Mouse (Mus musculus) MEL (cell line): Measurements from ENCODE around the gene Pard3. TPM values are rescaled to one million over a fixed set of nuclear protein-coding genes. Genes with fewer than 3 reads are reported as not detected.

Source experiments
- DNase-seq: peaks from one replicate; pipeline ENCODE4 v3.0.0; 2011; ENCODE audit warnings: low read depth, low spot score
- H3K27ac ChIP-seq: 2 replicates; pipeline ENCODE4 v1.5.1; 2012; ENCODE audit warnings: low read depth, mild to moderate bottlenecking, control low read depth, low read length, moderate library complexity; ENCODE audit not compliant: control insufficient read depth
- H3K27me3 ChIP-seq, 2 experiments: fragments of 150-350 bp in 1 of 2; sonication (generic) in 1 of 2; 2 replicates each; pipeline ENCODE4 v1.6.1; 2012; ENCODE audit warnings: low read length in 2 of 2, mild to moderate bottlenecking in 2 of 2, improper control_type of control experiment in 1 of 2, moderate library complexity in 1 of 2; ENCODE audit not compliant: insufficient read depth in 2 of 2, control insufficient read depth in 1 of 2
- H3K36me3 ChIP-seq, 2 experiments: 2 replicates each; pipeline ENCODE4 v1.6.1; 2012 to 2014; ENCODE audit warnings: low read length in 2 of 2, improper control_type of control experiment in 1 of 2, inconsistent platforms in 1 of 2, mild to moderate bottlenecking in 1 of 2; ENCODE audit not compliant: insufficient read depth in 2 of 2, control insufficient read depth in 1 of 2
- H3K4me1 ChIP-seq, 2 experiments: fragments of 150-350 bp in 1 of 2; sonication (generic) in 1 of 2; 2 replicates each; pipeline ENCODE4 v1.6.1; 2012; ENCODE audit warnings: low read length in 2 of 2, improper control_type of control experiment in 1 of 2, mild to moderate bottlenecking in 1 of 2; ENCODE audit not compliant: insufficient read depth in 2 of 2, control insufficient read depth in 1 of 2
- H3K4me3 ChIP-seq, 2 experiments: fragments of 150-350 bp in 1 of 2; sonication (generic) in 1 of 2; 2 replicates each; pipeline ENCODE4 v1.5.1; 2012; ENCODE audit warnings: low read depth in 2 of 2, low read length in 2 of 2, mild to moderate bottlenecking in 2 of 2, moderate library complexity in 2 of 2, control low read depth in 1 of 2, improper control_type of control experiment in 1 of 2; ENCODE audit not compliant: control insufficient read depth in 1 of 2, insufficient read depth in 1 of 2
- H3K79me2 ChIP-seq: 2 replicates; pipeline ENCODE4 v1.6.1; 2012; ENCODE audit warnings: mild to moderate bottlenecking, low read length, moderate library complexity; ENCODE audit not compliant: control insufficient read depth, poor library complexity, insufficient read depth
- H3K9ac ChIP-seq: 2 replicates; pipeline ENCODE4 v1.6.1; 2012; ENCODE audit warnings: low read depth, mild to moderate bottlenecking, control low read depth, low read length, moderate library complexity; ENCODE audit not compliant: control insufficient read depth, poor library complexity, severe bottlenecking
- H3K9me3 ChIP-seq: fragments of 150-350 bp; sonication (generic); replicated peaks from 2 replicates; pipeline ENCODE4 v1.6.1; 2012; ENCODE audit warnings: mild to moderate bottlenecking, low read length, improper control_type of control experiment, moderate library complexity; ENCODE audit not compliant: insufficient read depth
- BHLHE40 ChIP-seq: IDR thresholded peaks from 2 replicates; pipeline ENCODE4 v1.6.1; 2012; ENCODE audit warnings: low read depth, mild to moderate bottlenecking, inconsistent platforms, low read length, improper control_type of control experiment, borderline replicate concordance
- CHD1 ChIP-seq: IDR thresholded peaks from 2 replicates; pipeline ENCODE4 v1.6.1; 2012; ENCODE audit warnings: low read depth, mild to moderate bottlenecking, inconsistent platforms, low read length, improper control_type of control experiment
- CTCF ChIP-seq, 3 experiments: IDR thresholded peaks in 2 of 3; conservative IDR thresholded peaks in 1 of 3; 2 replicates each; pipeline ENCODE4 v1.5.1; 2011 to 2012; ENCODE audit warnings: low read length in 3 of 3, low read depth in 2 of 3, mild to moderate bottlenecking in 2 of 3, improper control_type of control experiment in 1 of 3, inconsistent platforms in 1 of 3, mixed read lengths in 1 of 3, moderate library complexity in 1 of 3; ENCODE audit not compliant: control insufficient read depth in 1 of 3, insufficient read depth in 1 of 3, poor library complexity in 1 of 3, severe bottlenecking in 1 of 3
- E2F4 ChIP-seq: IDR thresholded peaks from 2 replicates; pipeline ENCODE4 v1.6.1; 2011; ENCODE audit warnings: low read depth, low read length, improper control_type of control experiment, borderline replicate concordance
- GABPA ChIP-seq: IDR thresholded peaks from 2 replicates; pipeline ENCODE4 v1.6.1; 2012; ENCODE audit warnings: low read depth, mild to moderate bottlenecking, inconsistent platforms, low read length, improper control_type of control experiment, moderate library complexity
- GATA1 ChIP-seq: IDR thresholded peaks from 2 replicates; pipeline ENCODE4 v1.6.1; 2011; ENCODE audit warnings: low read depth, low read length, improper control_type of control experiment
- MAX ChIP-seq: IDR thresholded peaks from 2 replicates; pipeline ENCODE4 v1.6.1; 2011; ENCODE audit warnings: low read length, improper control_type of control experiment
- MAZ ChIP-seq: IDR thresholded peaks from 2 replicates; pipeline ENCODE4 v1.6.1; 2012; ENCODE audit warnings: low read depth, mild to moderate bottlenecking, inconsistent platforms, low read length, improper control_type of control experiment
- MEF2A ChIP-seq: IDR thresholded peaks from 2 replicates; pipeline ENCODE4 v1.6.1; 2014; ENCODE audit warnings: low read depth, mild to moderate bottlenecking, inconsistent platforms, low read length, improper control_type of control experiment; ENCODE audit not compliant: poor library complexity, insufficient replicate concordance, severe bottlenecking; ENCODE audit errors: extremely low read depth
- MXI1 ChIP-seq: IDR thresholded peaks from 2 replicates; pipeline ENCODE4 v1.6.1; 2011; ENCODE audit warnings: mild to moderate bottlenecking, low read depth, low read length, improper control_type of control experiment
- MYB ChIP-seq: IDR thresholded peaks from 2 replicates; pipeline ENCODE4 v1.6.1; 2011; ENCODE audit warnings: mild to moderate bottlenecking, low read depth, low read length, improper control_type of control experiment
- MYC ChIP-seq: IDR thresholded peaks from 2 replicates; pipeline ENCODE4 v1.6.1; 2011; ENCODE audit warnings: low read depth, mild to moderate bottlenecking, low read length, improper control_type of control experiment, moderate library complexity
- NRF1 ChIP-seq: IDR thresholded peaks from 2 replicates; pipeline ENCODE4 v1.6.1; 2014; ENCODE audit warnings: low read depth, mild to moderate bottlenecking, inconsistent platforms, low read length, improper control_type of control experiment, moderate library complexity; ENCODE audit not compliant: poor library complexity, insufficient read depth, severe bottlenecking
- POLR2AphosphoS2 ChIP-seq: IDR thresholded peaks from 2 replicates; pipeline ENCODE4 v1.6.1; 2011; ENCODE audit warnings: low read length, improper control_type of control experiment
- RAD21 ChIP-seq: IDR thresholded peaks from 2 replicates; pipeline ENCODE4 v1.6.1; 2011; ENCODE audit warnings: mild to moderate bottlenecking, low read depth, low read length, improper control_type of control experiment
- SIN3A ChIP-seq: IDR thresholded peaks from 2 replicates; pipeline ENCODE4 v1.6.1; 2012; ENCODE audit warnings: low read length, improper control_type of control experiment, inconsistent platforms
- SMC3 ChIP-seq: IDR thresholded peaks from 2 replicates; pipeline ENCODE4 v1.6.1; 2011; ENCODE audit warnings: low read depth, low read length, improper control_type of control experiment
- TAL1 ChIP-seq: IDR thresholded peaks from 2 replicates; pipeline ENCODE4 v1.6.1; 2012; ENCODE audit warnings: mild to moderate bottlenecking, inconsistent platforms, low read length, moderate library complexity, mixed read lengths
- TBP ChIP-seq: IDR thresholded peaks from 2 replicates; pipeline ENCODE4 v1.8.0; 2011; ENCODE audit warnings: low read depth, low read length, improper control_type of control experiment
- TCF12 ChIP-seq: IDR thresholded peaks from 2 replicates; pipeline ENCODE4 v1.6.1; 2014; ENCODE audit warnings: low read depth, mild to moderate bottlenecking, inconsistent platforms, low read length, improper control_type of control experiment, moderate library complexity
- UBTF ChIP-seq: IDR thresholded peaks from 2 replicates; pipeline ENCODE4 v1.6.1; 2012; ENCODE audit warnings: low read depth, mild to moderate bottlenecking, inconsistent platforms, low read length, improper control_type of control experiment, moderate library complexity, borderline replicate concordance; ENCODE audit not compliant: insufficient read depth
- USF1 ChIP-seq: IDR thresholded peaks from 2 replicates; pipeline ENCODE4 v1.6.1; 2014; ENCODE audit warnings: low read depth, mild to moderate bottlenecking, inconsistent platforms, low read length, improper control_type of control experiment, moderate library complexity
- ZC3H11A ChIP-seq: IDR thresholded peaks from 2 replicates; pipeline ENCODE4 v1.6.1; 2012; ENCODE audit warnings: low read depth, mild to moderate bottlenecking, inconsistent platforms, low read length, improper control_type of control experiment
- ZMIZ1 ChIP-seq: IDR thresholded peaks from 2 replicates; pipeline ENCODE4 v1.6.1; 2012; ENCODE audit warnings: low read depth, mild to moderate bottlenecking, inconsistent platforms, low read length, improper control_type of control experiment, moderate library complexity
- ZNF384 ChIP-seq: IDR thresholded peaks from 2 replicates; pipeline ENCODE4 v1.6.1; 2012; ENCODE audit warnings: low read depth, mild to moderate bottlenecking, inconsistent platforms, low read length, improper control_type of control experiment
- polyA plus RNA-seq, 2 experiments: library from polyadenylated mRNA; stranded (reverse) in 1 of 2; unstranded in 1 of 2; fragments of >175 nt in 1 of 2; fragments of >200 nt in 1 of 2; gene quantifications; 2 replicates each; pipeline versions ENCODE4 v1.2.1 to v1.2.4; 2012; ENCODE audit warnings: low replicate concordance in 2 of 2, low read depth in 1 of 2; ENCODE audit not compliant: insufficient read length in 2 of 2, insufficient read depth in 1 of 2, missing spikeins in 1 of 2
- total RNA-seq: library from RNA; depleted of rRNA; stranded (reverse); fragments of 300-350 nt; gene quantifications from 2 replicates; pipeline ENCODE4 v1.2.3, GENCODE M21; 2012

Gene Pard3
- total and polyA plus RNA-seq, 3 experiments: not detected

DNA sequence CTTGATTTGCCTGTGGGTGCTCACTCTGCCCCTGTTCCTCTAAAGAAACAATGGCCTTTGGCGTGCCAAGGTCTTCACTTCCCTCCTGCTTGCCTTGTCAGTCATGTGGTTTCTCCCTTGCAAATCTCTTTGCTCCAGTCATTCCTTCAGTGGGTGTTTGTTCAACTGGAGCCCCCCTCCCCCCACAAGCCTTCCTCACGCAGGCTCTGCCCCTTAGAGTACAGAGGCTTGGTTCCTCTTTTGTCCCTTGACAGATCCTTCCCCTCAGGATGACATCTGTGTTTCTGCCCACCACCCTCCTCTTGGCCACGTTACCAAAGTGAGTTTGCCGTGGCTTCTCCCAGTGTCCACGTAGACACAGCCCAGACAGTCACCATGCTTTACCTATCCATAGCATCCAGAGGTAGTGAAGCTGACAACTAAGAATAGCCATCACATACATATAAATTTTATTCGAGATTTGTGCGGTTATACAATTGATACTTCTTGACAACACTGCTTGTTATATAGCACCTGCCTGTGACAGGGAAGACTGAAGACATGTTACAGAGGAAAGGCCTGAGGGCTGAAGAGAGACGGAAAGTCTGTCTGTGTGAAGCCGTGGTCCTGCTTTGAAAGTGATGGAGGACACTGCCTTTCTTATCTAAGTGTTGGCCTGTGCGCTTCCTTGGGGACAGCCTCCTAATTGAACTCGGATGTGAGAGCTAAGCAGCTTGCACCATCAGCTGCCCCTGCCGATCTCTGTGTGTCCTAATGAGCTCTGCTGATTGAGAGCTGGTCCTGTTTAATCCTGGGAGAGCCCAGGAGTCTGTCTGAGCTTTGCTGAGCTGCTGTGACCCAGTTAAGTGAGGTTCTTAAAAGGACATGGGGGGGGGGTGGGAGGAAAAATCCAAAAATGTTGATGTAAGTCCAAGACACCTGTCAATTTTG is 266.8 kb downstream of the Pard3 start:
- H3K27ac ChIP-seq: no peak overlapping the region
- H3K36me3 ChIP-seq: no peaks in the 10 kb centered on the region
- no peaks in the 10 kb centered on the region for H3K9me3 ChIP-seq
- no peak for DNase-seq
- TF ChIP-seq MXI1: no peak
- TF ChIP-seq USF1: no peak
- no peak for TF ChIP-seq GABPA
- TF ChIP-seq TBP: no peak
- no peak for TF ChIP-seq TAL1
- no peak for TF ChIP-seq UBTF
- TF ChIP-seq ZC3H11A: no peak
- no peak for TF ChIP-seq MYB
- no peak for TF ChIP-seq CHD1
- no peak for TF ChIP-seq E2F4
- no peak for TF ChIP-seq POLR2AphosphoS2
- no peak for TF ChIP-seq ZMIZ1
- no peaks in the 10 kb centered on the region for H3K4me1 ChIP-seq
- H3K79me2 ChIP-seq: no peaks in the 10 kb centered on the region
- H3K9ac ChIP-seq: no peak overlapping the region
- no peaks in the 10 kb centered on the region for H3K27me3 ChIP-seq
- H3K4me3 ChIP-seq: no peak overlapping the region

DNA sequence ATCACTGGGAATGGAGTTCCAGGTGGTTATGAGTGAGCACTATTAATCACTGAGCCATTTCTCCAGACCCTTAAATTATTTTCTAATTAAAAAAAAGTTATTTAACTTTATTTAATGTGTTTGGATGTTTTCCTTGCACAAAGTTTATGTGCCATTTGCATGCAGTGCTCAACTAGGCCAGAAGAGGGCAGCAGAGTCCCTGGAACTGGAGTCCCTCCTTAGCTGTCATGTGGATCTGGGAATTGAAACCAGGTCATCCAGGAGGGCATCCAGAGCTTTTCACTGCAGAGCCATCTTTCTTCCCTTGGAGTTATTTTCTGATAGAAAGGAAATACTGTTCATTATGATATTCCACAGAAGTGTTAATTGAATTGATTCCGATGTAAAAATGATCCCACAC is 268.1 kb downstream of the Pard3 start:
- no peak overlapping the region for H3K9ac ChIP-seq
- TF ChIP-seq E2F4: no peak
- TF ChIP-seq RAD21: peak; percentile 65
- no peak for TF ChIP-seq MEF2A
- no peak for TF ChIP-seq TCF12
- TF ChIP-seq NRF1: no peak
- TF ChIP-seq CHD1: no peak
- peak; percentile 54 for TF ChIP-seq ZC3H11A
- TF ChIP-seq GABPA: no peak
- TF ChIP-seq SMC3: peak; percentile 57
- peak; percentile 58 to 79 (median 66) for TF ChIP-seq CTCF (IDR thresholded peaks at IDR 0.05 in 2 of 3, conservative IDR thresholded peaks at IDR 0.05 in 1 of 3; ENCODE audit: control insufficient read depth in 1 of 3, insufficient read depth in 1 of 3, low read depth in 2 of 3, low read length in 3 of 3, poor library complexity in 1 of 3, severe bottlenecking in 1 of 3)
- no peak for TF ChIP-seq POLR2AphosphoS2
- TF ChIP-seq MAX: no peak
- no peak for TF ChIP-seq GATA1
- TF ChIP-seq ZNF384: no peak
- TF ChIP-seq UBTF: no peak
- TF ChIP-seq MYC: no peak
- no peak for TF ChIP-seq SIN3A
- no peak for TF ChIP-seq BHLHE40
- TF ChIP-seq MAZ: no peak
- TF ChIP-seq MYB: no peak
- TF ChIP-seq, all 39 proteins: peak for 4
- no peak overlapping the region for H3K27ac ChIP-seq
- H3K4me1 ChIP-seq: no peaks in the 10 kb centered on the region
- no peaks in the 10 kb centered on the region for H3K36me3 ChIP-seq
- DNase-seq: peak; percentile 42
- no peaks in the 10 kb centered on the region for H3K9me3 ChIP-seq
- H3K27me3 ChIP-seq: no peaks in the 10 kb centered on the region
- H3K79me2 ChIP-seq: no peaks in the 10 kb centered on the region
- no peak overlapping the region for H3K4me3 ChIP-seq
